Mouse (Mus musculus) heart, embryonic 16.5 days (tissue): ENCODE measurements around the gene 9930021J03Rik. TPM values are rescaled to one million over a fixed set of nuclear protein-coding genes. Genes with fewer than 3 reads are reported as not detected.
A peak's percentile ranks its signal among the peaks of the same experiment; 100 is the strongest.

Experiments used
- ATAC-seq: fragments of 200-750 bp; cut with Nextera tagmentation; replicated peaks from 2 replicates; pipeline ENCODE4 v1.8.0; 2017; ENCODE audit warnings: moderate number of reproducible peaks; ENCODE audit not compliant: insufficient read depth, low FRiP score; ENCODE audit errors: extremely low read depth
- H3K27ac ChIP-seq: fragments of 300-500 bp; sonication (generic); 2 replicates; pipeline ENCODE4 v1.5.1; 2014; ENCODE audit warnings: mild to moderate bottlenecking, low read length, control low read depth, moderate library complexity
- H3K27me3 ChIP-seq: fragments of 300-500 bp; sonication (generic); 2 replicates; pipeline ENCODE4 v1.6.1; 2014; ENCODE audit warnings: low read length, mixed read lengths; ENCODE audit not compliant: control insufficient read depth, insufficient read depth
- H3K36me3 ChIP-seq: fragments of 300-500 bp; sonication (generic); 2 replicates; pipeline ENCODE4 v1.6.1; 2014; ENCODE audit not compliant: control insufficient read depth, insufficient read depth
- H3K4me1 ChIP-seq: fragments of 300-500 bp; sonication (generic); 2 replicates; pipeline ENCODE4 v1.6.1; 2014; ENCODE audit warnings: low read length, mixed read lengths; ENCODE audit not compliant: control insufficient read depth, insufficient read depth
- H3K4me2 ChIP-seq: fragments of 300-500 bp; sonication (generic); 2 replicates; pipeline ENCODE4 v1.6.1; 2014; ENCODE audit warnings: low read depth, mild to moderate bottlenecking, control low read depth, low read length
- H3K4me3 ChIP-seq: fragments of 300-500 bp; sonication (generic); 2 replicates; pipeline ENCODE4 v1.5.1; 2014; ENCODE audit warnings: mild to moderate bottlenecking, control low read depth, low read length
- H3K9ac ChIP-seq: fragments of 300-500 bp; sonication (generic); 2 replicates; pipeline ENCODE4 v1.6.1; 2014; ENCODE audit warnings: low read length, control low read depth
- H3K9me3 ChIP-seq: fragments of 300-500 bp; sonication (generic); replicated peaks from 2 replicates; pipeline ENCODE4 v1.6.1; 2016; ENCODE audit warnings: low read length; ENCODE audit not compliant: control insufficient read depth
- WGBS: fragments of 180-500 bp; shearing (Covaris S2); extraction: QIAGEN DNeasy Blood & Tissue Kit; methylation state at CpG from one replicate; pipeline ENCODE4 v1.1.7; 2014; 5-methylcytosine and 5-hydroxymethylcytosine counted together
- polyA plus RNA-seq: library from polyadenylated mRNA; unstranded; fragments of >200 nt; fragmentation: Nextera tagmentation; extraction: Ambion mirVana; gene quantifications from 2 replicates; pipeline ENCODE4 v1.2.1, GENCODE M21; 2015

9930021J03Rik gene
- polyA plus RNA-seq = 2.5 and 2.8 TPM in 2 replicates

DNA sequence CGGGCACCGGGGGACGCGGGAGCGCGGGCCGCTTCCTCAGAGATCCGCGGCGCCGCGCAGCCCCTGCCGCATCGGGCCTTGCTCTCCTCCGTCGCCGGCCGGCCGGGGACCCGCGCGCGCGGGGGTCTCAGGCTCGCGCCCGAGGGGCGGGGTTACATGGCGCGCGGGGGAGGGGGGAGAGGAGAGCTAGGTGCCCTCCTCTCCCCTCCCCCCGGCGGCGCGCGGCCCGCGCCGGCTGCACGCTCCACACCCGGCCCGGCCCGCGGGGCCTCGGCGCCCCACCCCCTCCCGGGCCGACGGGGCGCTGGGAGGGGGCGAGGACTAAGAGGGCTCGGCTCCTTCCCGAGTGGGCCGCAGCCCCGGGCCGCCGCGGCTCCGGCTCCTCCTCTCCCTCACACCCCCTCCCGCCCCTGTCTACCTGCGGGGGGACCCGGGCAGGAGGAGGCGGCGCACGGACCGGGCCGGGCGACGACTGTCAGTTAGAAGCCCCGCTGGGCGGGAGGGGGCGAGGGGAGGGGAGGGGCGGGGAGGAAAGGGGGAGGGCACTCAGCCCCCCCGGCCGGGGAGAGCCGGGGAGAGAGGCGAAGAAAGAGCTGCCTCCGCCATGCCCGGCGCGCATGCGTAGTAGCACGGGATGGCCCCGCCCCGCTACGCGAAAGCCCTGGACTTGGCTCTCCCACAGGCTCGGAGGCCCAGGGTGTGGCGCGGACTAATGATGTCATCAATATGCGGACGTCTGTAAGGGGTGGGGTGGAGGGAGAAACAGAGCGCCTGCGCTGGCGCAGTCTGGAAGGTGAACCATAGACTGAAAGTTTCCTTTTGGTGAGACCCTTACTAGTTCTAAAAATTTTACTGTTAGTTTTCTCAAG, at the start of gene 9930021J03Rik:
Gene 9930021J03Rik, minus strand, starts transcription at position 73 of the 869 bp plus-strand sequence.
- Histone ChIP-seq H3K27ac (peak within 1 kb of the TSS; percentile 95), H3K36me3 (peaks cover 19% of the 10 kb centered on the region), H3K4me3 (peak within 1 kb of the TSS; percentile 74), H3K4me2 (peak within 1 kb of the TSS; percentile 91), H3K27me3 (no peaks in the 10 kb centered on the region), H3K9me3 (no peaks in the 10 kb centered on the region), H3K9ac (peak within 1 kb of the TSS; percentile 92), H3K4me1 (peaks cover 9% of the 10 kb centered on the region)
- ATAC-seq = peak; percentile 89
- under 1% methylated on average over 59 of the region's 95 CpGs for WGBS

GRCm38 (mm10) chr19:29853711-29854110, 47.9 kb upstream of the 9930021J03Rik start:
- H3K4me2 ChIP-seq = no peak overlapping the region
- no peak for ATAC-seq
- H3K4me1 ChIP-seq = no peaks in the 10 kb centered on the region
- H3K4me3 ChIP-seq = no peak overlapping the region
- H3K27me3 ChIP-seq = no peaks in the 10 kb centered on the region
- no peak overlapping the region for H3K27ac ChIP-seq
- no peaks in the 10 kb centered on the region for H3K36me3 ChIP-seq
- no peaks in the 10 kb centered on the region for H3K9me3 ChIP-seq
- 68% methylated on average over 5 of the region's 5 CpGs for WGBS
- H3K9ac ChIP-seq = no peak overlapping the region

GRCm38 (mm10) chr19:29851036-29851690, 45.4 kb upstream of the 9930021J03Rik start:
- no peaks in the 10 kb centered on the region for H3K4me1 ChIP-seq
- no peak overlapping the region for H3K4me3 ChIP-seq
- H3K36me3 ChIP-seq = no peaks in the 10 kb centered on the region
- no peak for ATAC-seq
- WGBS = 46% methylated on average over 12 of the region's 12 CpGs
- no peaks in the 10 kb centered on the region for H3K27me3 ChIP-seq
- H3K4me2 ChIP-seq = no peak overlapping the region
- H3K27ac ChIP-seq = no peak overlapping the region
- H3K9ac ChIP-seq = no peak overlapping the region
- no peaks in the 10 kb centered on the region for H3K9me3 ChIP-seq

GRCm38 (mm10) chr19:29849924-29850551, 44.2 kb upstream of the 9930021J03Rik start:
- 74% methylated on average over 11 of the region's 11 CpGs for WGBS
- Histone ChIP-seq H3K27ac (no peak overlapping the region), H3K9me3 (no peaks in the 10 kb centered on the region), H3K4me3 (no peak overlapping the region), H3K4me2 (no peak overlapping the region), H3K27me3 (no peaks in the 10 kb centered on the region), H3K36me3 (no peaks in the 10 kb centered on the region), H3K4me1 (no peaks in the 10 kb centered on the region), H3K9ac (no peak overlapping the region)
- no peak for ATAC-seq

- Histone ChIP-seq H3K9me3 (no peaks in the 10 kb centered on the region), H3K4me3 (no peak overlapping the region), H3K4me2 (no peak overlapping the region), H3K36me3 (no peaks in the 10 kb centered on the region), H3K4me1 (no peaks in the 10 kb centered on the region), H3K27me3 (no peaks in the 10 kb centered on the region), H3K27ac (no peak overlapping the region), H3K9ac (no peak overlapping the region)
- no peak for ATAC-seq
- 76% methylated on average over 12 of the region's 12 CpGs for WGBS
These were observed 38.4 kb upstream of the 9930021J03Rik start for GRCm38 (mm10) chr19:29844036-29844661.

GRCm38 (mm10) chr19:29843641-29844035, 37.8 kb upstream of the 9930021J03Rik start:
- H3K4me2 ChIP-seq = no peak overlapping the region
- 36% methylated on average over 5 of the region's 5 CpGs for WGBS
- no peaks in the 10 kb centered on the region for H3K27me3 ChIP-seq
- no peaks in the 10 kb centered on the region for H3K4me1 ChIP-seq
- no peak overlapping the region for H3K9ac ChIP-seq
- H3K36me3 ChIP-seq = no peaks in the 10 kb centered on the region
- no peak for ATAC-seq
- no peak overlapping the region for H3K27ac ChIP-seq
- no peak overlapping the region for H3K4me3 ChIP-seq
- H3K9me3 ChIP-seq = no peaks in the 10 kb centered on the region

- Histone ChIP-seq H3K4me1 (no peaks in the 10 kb centered on the region), H3K27me3 (no peaks in the 10 kb centered on the region), H3K9ac (no peak overlapping the region), H3K36me3 (no peaks in the 10 kb centered on the region), H3K4me3 (no peak overlapping the region), H3K9me3 (no peaks in the 10 kb centered on the region), H3K27ac (no peak overlapping the region), H3K4me2 (no peak overlapping the region)
- no peak for ATAC-seq
- 75% methylated on average over 8 of the region's 8 CpGs for WGBS
These were observed 37.2 kb upstream of the 9930021J03Rik start for GRCm38 (mm10) chr19:29842973-29843372.

- ATAC-seq = no peak
- no peaks in the 10 kb centered on the region for H3K27me3 ChIP-seq
- 76% methylated on average over 4 of the region's 4 CpGs for WGBS
- no peak overlapping the region for H3K27ac ChIP-seq
- H3K36me3 ChIP-seq = no peaks in the 10 kb centered on the region
- H3K4me3 ChIP-seq = no peak overlapping the region
- no peak overlapping the region for H3K9ac ChIP-seq
- no peaks in the 10 kb centered on the region for H3K4me1 ChIP-seq
- H3K9me3 ChIP-seq = no peaks in the 10 kb centered on the region
- no peak overlapping the region for H3K4me2 ChIP-seq
These were observed 34.9 kb upstream of the 9930021J03Rik start for GRCm38 (mm10) chr19:29840642-29841041.
